Mouse (Mus musculus) left cerebral cortex, adult 2 months (tissue): ENCODE measurements at regions not wholly inside any gene's neighbourhood (a gene's known extent, or its start where the extent isn't known, plus 50 kb on each side); places are given as distances from the start of the nearest gene placed in this dataset.
"Not testable (repeated sequence)": the region's sequence is repeated elsewhere in the genome, so short reads cannot be mapped to it uniquely, and the experiment has no call there.

Source experiments
- DNase-seq, 2 experiments: peaks; one replicate each; pipeline ENCODE4 v3.0.0; 2021 to 2022; ENCODE audit warnings: low spot score in 2 of 2, mixed read lengths in 1 of 2; ENCODE audit errors: extremely low spot score in 1 of 2
- H3K27ac ChIP-seq: fragments of 200-600 bp; 2 replicates; pipeline ENCODE4 v1.8.1; 2022
- H3K4me3 ChIP-seq: fragments of 200-600 bp; 2 replicates; pipeline ENCODE4 v1.8.1; 2022
- CTCF ChIP-seq: fragments of 200-600 bp; IDR thresholded peaks from 2 replicates; pipeline ENCODE4 v1.8.1; 2022; ENCODE audit warnings: antibody characterized with exemption, mild to moderate bottlenecking, moderate library complexity
- intact Hi-C: fragments of 180-260 bp; cut with DNase I; formaldehyde crosslinking; loops from one replicate; pipeline ENCODE4 v1.15.1; 2025

DNA sequence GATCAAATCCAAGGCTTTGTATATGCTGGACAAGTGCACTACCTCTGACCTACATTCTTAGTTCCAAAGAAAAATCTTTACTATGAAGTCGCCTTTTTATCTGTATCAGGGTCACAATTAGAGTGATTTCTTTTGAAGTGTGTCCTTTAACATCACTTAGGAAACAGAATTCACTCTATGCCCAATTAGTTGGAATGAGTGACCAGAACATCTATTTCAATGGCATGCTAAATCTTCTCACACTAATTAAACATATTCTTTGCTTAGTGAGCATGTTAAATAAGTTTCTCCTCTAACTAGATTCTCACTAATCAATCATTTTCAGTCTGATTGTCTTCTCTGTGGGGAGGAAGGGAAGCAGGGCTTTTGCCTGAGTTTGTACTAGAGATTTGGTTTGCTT, 84.9 kb downstream of the Arl6ip6 start:
- no peak overlapping the region for H3K27ac ChIP-seq
- intact Hi-C loops, result no loop called here
- DNase-seq, result no peak
- no peak for TF ChIP-seq CTCF
- H3K4me3 ChIP-seq, result no peak overlapping the region

DNA sequence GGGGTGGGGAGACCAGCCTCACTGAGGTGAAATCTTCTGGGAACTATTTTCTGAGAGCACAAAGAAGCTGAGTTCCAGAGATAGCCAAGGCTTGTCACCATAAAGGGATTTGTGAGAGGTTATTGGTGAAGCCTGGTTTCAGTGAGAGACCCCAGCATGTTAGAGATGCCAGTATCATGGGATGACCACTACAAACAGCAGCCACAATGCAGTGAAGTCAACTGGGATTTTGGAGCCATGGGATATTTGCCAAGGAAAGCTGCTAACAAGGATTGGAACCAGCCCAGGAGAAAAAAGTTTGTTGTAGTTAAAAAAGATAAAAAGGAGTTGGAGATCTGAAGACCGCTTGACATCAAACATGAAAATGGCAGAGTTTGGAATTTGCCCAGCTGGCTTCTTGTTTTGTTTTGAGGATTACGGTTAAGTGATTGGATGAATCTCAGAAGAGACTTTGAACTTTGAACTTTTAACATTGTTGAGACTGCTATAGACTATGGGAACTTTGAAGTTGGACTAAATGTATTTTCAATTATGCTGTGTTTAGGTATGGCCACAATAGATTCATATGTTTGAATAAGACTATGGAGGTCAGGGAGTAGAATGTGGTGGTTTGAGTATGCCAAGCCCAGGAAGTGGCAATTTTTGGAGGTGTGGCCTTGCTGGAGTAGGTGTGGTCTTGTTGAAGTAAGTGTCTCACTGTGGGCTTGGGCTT, 110.3 kb downstream of the Arl6ip6 start:
- no peak for DNase-seq
- H3K4me3 ChIP-seq, result no peak overlapping the region
- H3K27ac ChIP-seq, result no peak overlapping the region
- TF ChIP-seq CTCF, result no peak
- intact Hi-C loops, result no loop called here

DNA sequence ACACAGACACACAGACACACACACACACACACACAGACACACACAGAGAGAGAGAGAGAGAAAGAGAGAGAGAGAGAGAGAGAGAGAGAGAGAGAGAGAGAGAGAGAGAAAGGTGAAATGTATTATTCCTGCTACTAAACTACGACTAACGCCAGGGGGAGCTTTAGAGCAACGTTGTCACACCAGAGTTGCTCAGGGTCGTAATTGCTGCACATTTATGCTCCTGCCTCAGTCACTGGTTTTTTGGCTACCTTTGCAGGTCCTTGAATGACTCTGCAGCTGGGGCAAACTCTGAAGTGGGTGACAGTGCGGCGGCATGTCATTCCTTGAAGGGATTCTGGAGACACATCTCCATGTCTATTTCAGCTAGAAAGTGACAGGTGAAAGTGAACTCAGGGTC, 139.2 kb downstream of the Arl6ip6 start:
- DNase-seq, result peak; percentile 19 to 26
- intact Hi-C loops, result loop anchor here (1.0 to 10.0 kb wide), 2 partner anchors 755 to 784 kb away; partner anchors contain the start of gene Rprm
- Histone ChIP-seq H3K4me3 (no peak overlapping the region), H3K27ac (no peak overlapping the region)
- TF ChIP-seq CTCF, result peak; percentile 52

GRCm38 (mm10) chr2:53359026-53359425, 167.5 kb downstream of the Arl6ip6 start:
- TF ChIP-seq CTCF, result no peak
- intact Hi-C loops, result no loop called here
- DNase-seq, result no peak
- no peak overlapping the region for H3K4me3 ChIP-seq
- no peak overlapping the region for H3K27ac ChIP-seq

- no peak overlapping the region for H3K27ac ChIP-seq
- intact Hi-C loops, result no loop called here
- no peak overlapping the region for H3K4me3 ChIP-seq
- no peak for TF ChIP-seq CTCF
- DNase-seq, result peak in 1 of 2 experiments; percentile 17
These were observed 190.8 kb downstream of the Arl6ip6 start for GRCm38 (mm10) chr2:53382348-53382747.

DNA sequence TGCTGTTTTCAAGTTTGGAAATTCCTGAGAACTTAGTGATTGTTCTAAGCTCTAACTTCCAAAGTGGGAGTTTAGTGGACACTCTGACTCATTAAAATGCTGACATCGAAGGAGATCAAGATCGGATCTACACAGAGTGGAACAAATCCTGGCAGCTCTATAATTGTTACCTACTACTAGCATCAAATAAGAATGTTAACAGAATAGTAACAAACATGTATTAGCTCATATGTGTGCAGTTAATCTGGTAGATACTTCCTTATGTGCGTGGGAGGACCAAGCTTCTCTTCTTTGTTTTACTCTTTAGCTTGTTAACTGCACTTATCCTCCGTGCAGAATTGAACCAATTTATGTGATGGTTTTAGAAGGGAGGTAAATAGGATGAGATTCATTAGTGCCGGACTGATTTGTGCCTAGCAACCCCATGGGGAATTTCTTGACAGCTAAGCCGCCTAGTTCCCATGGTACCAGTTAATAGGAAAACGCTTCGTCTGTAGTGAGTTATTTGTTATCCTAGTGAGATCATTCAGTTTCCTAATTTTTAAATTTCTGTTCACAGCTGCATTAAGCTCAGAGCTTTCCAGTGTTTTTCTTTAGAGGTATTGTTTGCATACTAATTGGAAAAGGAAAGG, 193.1 kb downstream of the Arl6ip6 start:
- DNase-seq, result no peak
- TF ChIP-seq CTCF, result no peak
- Histone ChIP-seq H3K27ac (no peak overlapping the region), H3K4me3 (no peak overlapping the region)
- intact Hi-C loops, result no loop called here

DNA sequence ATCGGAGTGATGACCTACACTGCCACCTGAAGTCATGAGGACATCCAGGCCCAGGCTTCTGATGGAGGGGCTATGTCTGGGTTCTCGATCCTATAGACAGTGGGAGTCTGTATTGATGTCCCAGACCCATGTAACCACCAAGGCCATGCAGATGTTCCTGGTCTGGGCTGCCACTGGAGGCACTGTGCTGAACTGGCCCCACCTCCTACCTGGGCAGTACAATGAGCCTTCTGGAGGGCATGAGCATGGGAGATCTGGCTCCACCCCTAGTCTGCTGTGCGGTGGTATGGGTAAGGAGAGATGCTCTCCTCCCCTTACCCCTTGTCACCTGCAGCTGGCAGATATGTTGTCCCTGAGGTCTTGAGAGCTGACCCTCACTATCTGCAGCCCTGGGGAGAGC, 197.1 kb downstream of the Arl6ip6 start:
- DNase-seq, result no peak
- no peak for TF ChIP-seq CTCF
- H3K4me3 ChIP-seq, result no peak overlapping the region

GRCm38 (mm10) chr2:53414471-53414870, 222.9 kb downstream of the Arl6ip6 start:
- no peak for DNase-seq
- Histone ChIP-seq H3K27ac (no peak overlapping the region), H3K4me3 (no peak overlapping the region)
- TF ChIP-seq CTCF, result no peak
- intact Hi-C loops, result no loop called here

More for the DNA sequence above, 197.1 kb downstream of the Arl6ip6 start:
- H3K27ac ChIP-seq, result no peak overlapping the region
- intact Hi-C loops, result no loop called here

DNA sequence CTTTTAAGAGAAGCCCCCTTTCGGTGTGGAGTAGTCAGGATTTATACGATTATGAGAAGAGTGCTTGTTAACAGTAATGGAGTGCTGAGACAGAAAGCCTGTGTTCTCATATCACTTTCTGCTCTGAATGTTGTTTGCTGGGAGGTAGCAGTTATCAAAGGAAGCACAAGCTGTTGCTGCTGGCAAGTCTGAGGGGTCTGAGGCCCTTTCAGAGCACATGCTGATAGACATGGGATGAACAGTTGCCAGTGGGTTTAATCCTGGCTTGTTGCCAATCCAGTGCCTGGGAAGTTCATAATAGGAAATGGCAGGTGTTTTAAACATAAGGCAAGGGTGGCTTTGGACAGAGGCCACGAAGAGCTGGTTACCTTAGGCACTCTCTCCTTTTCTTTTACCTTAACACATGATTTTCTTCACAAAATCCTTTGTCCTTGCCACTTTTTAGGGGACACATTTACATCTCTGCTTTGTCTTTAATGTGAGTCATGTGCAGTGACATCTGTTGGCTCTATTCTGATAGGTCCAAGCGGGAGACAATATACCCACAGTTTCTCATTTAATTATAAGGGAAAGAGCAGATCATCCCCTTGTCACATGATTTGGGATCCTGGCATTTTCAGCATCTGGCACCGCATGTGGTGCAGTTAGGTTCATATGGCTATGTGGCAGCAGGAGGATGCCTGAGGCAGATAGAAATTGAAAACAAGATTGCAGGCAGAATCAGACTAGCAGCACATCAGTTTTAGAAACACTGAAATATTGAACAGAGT, 245.7 kb downstream of the Arl6ip6 start:
- TF ChIP-seq CTCF, result no peak
- H3K4me3 ChIP-seq, result no peak overlapping the region
- DNase-seq, result peak in 1 of 2 experiments; percentile 9
- intact Hi-C loops, result no loop called here
- H3K27ac ChIP-seq, result no peak overlapping the region

GRCm38 (mm10) chr2:53440301-53440700, 248.8 kb downstream of the Arl6ip6 start:
- intact Hi-C loops, H3K27ac ChIP-seq, H3K4me3 ChIP-seq, DNase-seq: not testable (repeated sequence)

GRCm38 (mm10) chr2:53460265-53460664, 268.7 kb downstream of the Arl6ip6 start:
- intact Hi-C loops, result no loop called here
- Histone ChIP-seq H3K4me3 (no peak overlapping the region), H3K27ac (no peak overlapping the region)
- DNase-seq, result no peak
- TF ChIP-seq CTCF, result no peak

- TF ChIP-seq CTCF, result no peak
- Histone ChIP-seq H3K4me3 (no peak overlapping the region), H3K27ac (no peak overlapping the region)
- intact Hi-C loops, result no loop called here
- DNase-seq, result no peak
These were observed 282.9 kb downstream of the Arl6ip6 start for GRCm38 (mm10) chr2:53474455-53474854.

DNA sequence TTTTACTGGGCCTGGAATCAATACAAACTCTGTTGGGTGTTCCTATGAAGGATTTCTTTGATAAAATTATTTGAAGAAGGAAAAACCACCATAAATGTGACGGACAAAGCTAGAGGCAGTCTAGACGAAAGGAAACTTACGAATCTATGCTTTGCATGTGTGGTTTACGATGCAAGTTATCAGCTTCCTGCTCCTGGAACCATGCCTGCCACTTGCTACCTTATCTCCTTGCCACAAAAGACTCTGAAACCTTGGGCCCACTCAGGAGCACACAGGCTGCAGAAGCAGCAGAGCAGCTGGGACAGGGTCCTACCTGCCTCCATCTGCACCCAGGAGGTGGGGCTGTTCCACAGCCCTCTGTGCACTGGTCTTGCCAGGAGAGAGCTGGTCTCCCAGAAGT, 287.5 kb downstream of the Arl6ip6 start:
- DNase-seq, intact Hi-C loops, H3K4me3 ChIP-seq, H3K27ac ChIP-seq: not testable (repeated sequence)
